Mouse (Mus musculus) erythroblast, adult 5-6 weeks (primary cell): ENCODE results near the gene Dph7. TPM values are rescaled to one million over a fixed set of nuclear protein-coding genes. Genes with fewer than 3 reads are reported as not detected.
"Not testable (repeated sequence)": the region's sequence is repeated elsewhere in the genome, so short reads cannot be mapped to it uniquely, and the experiment has no call there.

Source experiments
- ATAC-seq: replicated peaks from 2 replicates; pipeline ENCODE4 v1.8.0; 2016; ENCODE audit warnings: moderate number of reproducible peaks, mild to moderate bottlenecking, moderate TSS enrichment, inconsistent platforms; ENCODE audit not compliant: poor library complexity, low FRiP score, severe bottlenecking
- total RNA-seq, 2 experiments: library from RNA; stranded (forward) in 1 of 2; stranded (reverse) in 1 of 2; fragments of 150-400 nt in 1 of 2; fragments of 200-764, 138-1000 nt in 1 of 2; gene quantifications; 2 replicates each; pipeline versions ENCODE4 v1.2.3 to v1.2.4; 2015 to 2017; ENCODE audit warnings: low replicate concordance in 2 of 2

Dph7 gene
- 4.2 and 7.1 TPM in 2 replicates for total RNA-seq (2015; ENCODE audit: low replicate concordance)
- total RNA-seq (2017; ENCODE audit: low replicate concordance): 1.5 and 5.0 TPM in 2 replicates

DNA sequence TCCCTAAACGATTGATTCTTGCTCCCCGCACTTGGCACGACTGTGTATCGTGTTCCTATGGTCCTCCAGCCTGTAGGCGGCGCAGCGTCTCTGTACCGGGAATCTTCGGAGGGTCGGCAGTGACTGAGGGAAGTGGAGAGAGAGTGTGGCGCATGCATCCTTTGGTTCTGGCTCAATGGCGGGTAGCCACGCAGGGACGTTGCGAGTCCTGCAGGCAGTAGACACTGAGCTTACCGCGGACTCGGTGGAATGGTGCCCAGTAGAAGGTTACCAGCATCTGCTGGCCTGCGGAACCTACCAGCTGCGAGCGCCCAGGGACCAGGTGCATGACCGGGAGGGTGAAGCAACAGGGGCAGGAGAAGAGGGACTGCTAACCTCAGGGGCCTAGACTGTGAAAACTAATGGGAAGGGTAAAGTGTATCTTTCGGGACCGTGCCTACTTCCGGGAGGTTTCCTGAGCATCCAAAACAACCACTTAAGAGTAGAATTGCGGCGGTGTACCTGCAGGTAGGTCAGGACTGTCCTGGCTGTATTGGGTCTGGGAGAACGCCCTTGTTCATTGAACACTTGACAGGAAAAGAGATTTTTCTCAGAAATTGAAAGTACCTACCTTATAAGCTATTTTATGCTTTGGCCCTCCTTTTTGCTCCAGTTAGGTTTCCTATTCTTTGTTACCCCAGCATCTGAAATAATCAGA is at the start of gene Dph7:
TSS of gene Dph7 (plus strand) at position 97 of the 697 bp plus-strand sequence.
- peak; percentile 98 for ATAC-seq

DNA sequence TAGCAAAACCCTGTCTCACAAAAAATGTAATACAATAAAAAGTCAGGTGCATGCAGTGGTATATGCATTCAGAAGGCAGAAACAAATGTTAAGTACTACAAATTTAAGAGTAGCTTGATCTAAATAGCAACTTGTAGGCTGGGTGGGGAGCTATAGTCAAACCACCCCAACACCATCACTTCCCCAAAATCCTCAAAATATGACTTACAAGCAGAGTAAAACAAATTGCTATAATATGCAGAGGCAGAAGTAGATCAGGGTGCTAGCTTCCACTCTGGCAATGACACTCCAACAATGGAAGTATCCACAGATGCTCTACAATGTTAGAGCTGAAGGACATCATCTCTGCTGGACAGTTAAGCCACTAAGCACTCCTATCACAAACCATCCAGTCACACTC is 49.6 kb upstream of the Dph7 start:
- no peak for ATAC-seq

DNA sequence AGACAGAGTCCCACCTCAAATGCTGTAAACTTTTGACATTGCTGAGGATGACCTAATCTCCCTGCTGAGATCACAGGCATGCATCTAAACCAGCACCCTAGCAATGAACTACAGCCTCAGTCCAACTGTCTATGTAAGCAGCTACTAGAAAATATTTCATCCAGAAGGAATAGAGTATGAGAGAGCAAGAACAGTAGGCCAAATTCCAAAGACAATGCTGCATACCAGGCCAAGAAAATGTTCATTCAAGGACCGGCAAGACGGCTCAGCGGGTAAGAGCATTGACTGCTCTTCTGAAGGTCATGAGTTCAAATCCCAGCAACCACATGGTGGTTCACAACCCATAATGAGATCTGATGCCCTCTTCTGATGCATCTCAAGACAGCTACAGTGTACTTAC is 47.4 kb upstream of the Dph7 start:
- no peak for ATAC-seq

DNA sequence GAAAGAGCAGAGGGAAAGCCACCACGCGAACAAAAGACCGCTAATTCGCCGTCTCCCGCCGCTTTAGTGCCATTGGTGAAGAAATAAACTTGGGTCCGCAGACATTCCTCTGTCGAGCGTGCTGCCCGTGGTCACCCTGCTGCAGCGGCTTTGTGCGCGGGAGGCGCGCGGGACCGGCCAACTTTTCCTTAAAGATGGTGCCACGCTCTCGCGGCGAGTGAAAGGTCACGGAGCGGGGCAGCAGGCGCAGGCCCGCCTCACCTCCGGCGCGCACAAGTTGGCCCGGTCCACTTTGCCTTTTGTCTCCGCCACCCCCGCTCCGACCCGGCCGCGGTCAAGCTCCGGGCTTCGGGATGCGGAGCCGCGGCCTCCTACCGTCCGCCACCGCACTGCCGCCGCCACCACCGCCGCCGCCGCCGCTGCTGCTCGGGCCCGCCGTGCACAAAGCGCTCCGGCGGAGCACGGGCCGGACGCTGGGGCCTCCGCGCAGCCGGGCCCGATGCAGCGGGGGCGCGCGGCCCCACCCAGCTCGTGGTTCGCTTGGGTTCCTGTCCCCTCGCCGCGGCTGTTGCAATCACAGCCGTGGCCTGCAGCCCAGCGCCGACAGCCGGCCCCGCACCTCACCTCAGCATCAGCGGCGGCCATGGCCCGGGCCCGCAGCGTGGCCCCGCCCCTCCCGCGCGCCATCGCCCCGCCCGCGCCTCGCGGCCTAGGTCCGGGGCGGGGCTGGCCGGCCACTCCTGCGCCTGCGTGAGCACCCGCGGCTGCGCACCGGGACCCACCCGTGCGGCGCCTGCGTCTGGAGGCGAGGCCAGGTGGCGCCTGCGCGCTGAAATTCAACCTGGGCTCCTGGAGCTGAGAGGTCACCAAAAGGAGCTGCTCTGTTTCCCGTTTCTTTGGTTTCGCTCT is 43.0 kb upstream of the Dph7 start, which contains the start of gene Ehmt1:
TSS of gene Ehmt1 (minus strand) at position 685 of the 909 bp plus-strand sequence.
- ATAC-seq: peak; percentile 95

DNA sequence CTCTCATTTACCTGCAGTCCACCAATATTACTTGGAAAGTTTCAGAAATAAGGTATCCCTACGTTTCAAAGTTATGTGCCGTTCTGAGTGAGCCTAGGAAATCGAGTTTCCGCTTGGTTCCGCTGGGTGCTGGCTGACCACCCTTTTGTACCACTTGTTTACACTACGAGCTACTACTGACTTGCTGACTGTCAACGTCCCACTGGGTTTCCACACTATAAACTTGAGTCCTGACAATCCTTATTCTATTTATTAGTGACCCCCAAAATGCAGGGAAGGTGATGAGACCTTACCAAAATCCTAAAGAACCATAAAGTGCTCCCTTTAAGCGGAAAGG is 42.4 kb upstream of the Dph7 start:
- peak; percentile 61 for ATAC-seq

DNA sequence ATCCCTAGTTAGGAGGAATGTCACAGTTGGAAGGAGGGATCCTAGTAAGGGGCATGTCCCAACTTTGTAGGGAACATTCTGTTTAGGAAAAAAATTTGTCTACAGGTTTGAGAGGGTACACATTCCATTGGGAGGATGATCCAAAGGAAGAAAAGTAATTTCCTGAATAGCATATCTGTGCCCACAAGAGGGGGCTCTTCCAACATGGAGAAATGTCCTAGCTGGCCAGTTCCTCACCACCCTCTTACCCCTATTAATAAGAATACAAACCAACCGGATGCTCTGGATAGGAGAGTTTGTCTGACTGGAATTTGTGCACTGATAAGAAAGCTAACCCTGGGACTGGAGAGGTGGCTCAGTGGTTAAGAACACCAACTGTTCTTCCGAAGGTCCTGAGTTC is 38.6 kb upstream of the Dph7 start:
- ATAC-seq: no peak

DNA sequence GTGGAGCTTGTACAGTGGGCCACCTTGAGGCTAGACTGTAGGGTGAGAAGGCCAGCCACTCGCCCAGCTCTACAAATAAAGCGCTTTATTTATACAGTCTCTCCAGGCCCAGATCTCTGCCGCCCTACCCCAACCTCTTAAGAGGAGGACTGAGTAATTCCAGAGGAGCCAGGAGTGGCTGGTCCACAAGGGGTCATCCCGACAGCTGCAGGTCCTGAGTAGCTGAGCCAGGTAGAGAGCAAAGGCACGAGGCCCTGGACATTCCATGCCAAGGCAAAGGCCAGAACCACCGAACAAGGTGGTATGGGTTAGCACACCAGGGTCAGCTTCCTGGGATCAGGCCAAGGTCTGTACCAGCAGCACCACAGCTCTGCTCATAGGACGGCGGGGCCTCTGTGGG is 36.9 kb upstream of the Dph7 start:
- no peak for ATAC-seq

DNA sequence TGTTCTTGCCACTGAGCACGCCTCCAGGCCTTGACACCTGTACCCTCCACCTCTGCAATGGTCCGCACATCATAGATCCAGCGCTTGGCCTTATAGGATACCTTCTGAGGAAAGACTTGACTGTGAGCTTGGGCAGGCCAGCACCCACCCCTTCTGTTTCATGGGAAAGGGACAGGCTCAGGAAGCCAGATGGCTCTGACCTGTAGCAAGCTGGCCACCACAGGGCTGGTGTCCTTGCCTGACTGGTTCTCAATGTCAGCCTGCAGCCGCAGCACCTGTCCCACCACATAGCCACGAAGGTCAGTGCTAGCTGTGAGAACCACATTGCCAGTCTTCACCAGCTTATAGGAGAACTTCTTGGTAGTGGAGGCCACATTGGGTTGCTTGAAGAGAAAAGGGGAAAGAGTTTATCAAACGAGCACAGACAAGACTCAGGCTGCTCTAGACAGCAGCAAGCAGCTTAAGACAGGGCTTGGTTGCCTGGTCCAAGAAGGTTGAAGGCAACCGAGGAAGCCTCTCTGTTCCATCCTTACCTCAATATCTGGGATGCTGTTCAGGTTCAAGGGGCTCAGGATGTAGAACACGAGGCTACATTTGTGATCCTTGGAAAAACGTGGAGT is 35.7 kb upstream of the Dph7 start:
- ATAC-seq: no peak

DNA sequence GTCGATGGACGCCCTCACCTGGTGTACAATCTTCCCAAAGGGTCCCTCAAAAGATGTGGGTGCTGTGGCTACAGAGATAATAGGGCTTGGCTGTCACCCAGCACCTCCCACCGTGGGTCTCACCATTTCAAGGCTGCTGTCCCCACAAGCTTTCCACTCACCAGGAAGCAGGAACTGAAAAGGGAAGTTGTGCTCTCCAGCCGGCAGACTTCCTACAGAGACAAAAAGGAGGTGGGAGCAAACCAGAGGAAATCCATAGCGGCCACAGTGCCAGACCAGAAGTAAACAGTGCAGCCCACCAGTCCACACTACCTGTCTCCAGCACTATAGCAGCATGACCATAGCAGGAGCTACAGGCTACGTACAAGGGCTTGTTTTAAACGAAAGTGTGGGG is 35.2 kb upstream of the Dph7 start:
- no peak for ATAC-seq

DNA sequence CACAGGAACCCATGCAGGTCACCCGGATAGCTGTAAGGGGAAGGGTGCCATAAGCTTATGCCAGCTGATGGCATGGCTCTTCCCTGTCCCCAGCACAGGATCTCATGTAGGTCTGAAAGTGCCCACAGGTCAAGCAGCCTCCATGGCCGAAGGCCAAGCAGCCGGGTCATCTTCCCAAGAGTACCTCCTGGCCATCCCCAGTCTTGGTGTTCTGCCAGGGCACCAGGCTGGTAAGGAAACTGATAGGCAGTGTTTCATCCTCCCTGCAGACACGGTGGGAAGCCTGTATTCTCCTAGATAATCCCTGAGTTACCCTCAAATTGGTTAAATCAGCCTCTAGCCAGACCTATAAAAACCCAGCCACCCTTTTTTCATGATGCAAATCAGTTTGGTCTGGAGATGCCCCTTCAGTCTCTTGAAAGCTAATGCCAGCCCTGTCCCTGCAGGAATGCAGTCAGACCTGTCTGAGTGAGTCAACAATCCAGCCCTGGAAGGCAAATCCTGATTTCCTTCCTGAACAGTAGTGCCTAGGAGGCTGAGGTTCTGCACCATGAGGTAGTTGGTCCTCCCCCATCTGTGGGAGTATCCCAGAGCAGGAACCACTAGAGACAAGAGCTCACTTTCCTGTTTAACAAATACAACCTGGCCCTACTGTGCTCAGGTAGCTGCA is 34.3 kb upstream of the Dph7 start:
- ATAC-seq: no peak

DNA sequence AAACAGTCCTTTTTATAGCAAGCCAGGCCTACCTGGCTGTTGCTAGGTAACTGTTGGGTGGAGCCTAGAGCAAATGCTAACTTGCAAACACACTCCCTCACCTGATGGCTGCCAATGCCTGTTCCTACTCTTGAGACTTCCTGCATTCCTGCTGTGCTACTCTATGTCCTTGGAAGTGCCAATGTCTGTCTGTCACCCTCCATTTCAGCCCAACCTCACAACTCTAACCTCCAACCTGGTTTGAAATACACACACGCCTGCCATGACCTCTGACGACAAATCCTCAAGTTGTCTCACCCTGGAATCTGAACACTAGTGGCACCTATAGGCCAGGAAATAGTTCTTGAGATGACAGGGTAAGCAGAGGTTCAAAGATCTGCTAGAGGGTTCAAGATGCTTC is 33.1 kb upstream of the Dph7 start:
- no peak for ATAC-seq

DNA sequence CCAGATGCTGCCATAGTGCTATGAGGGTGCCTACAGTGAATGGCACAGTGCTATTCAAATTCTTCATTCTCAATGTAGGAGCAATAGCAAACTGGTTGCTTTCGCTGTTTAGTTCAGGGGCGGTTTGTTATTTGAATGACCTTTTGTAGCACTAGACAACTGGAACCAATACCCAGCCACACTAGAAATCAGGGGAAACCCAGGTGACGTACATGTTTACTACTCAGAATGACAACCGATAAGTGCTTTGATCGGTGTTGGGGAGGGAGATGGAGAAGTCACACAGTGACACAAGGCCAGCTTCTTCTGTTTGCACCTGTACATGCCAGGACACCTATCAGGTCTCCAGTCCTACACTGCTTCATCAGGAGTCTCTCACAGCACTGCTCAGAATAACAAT is 32.6 kb upstream of the Dph7 start:
- ATAC-seq: no peak

DNA sequence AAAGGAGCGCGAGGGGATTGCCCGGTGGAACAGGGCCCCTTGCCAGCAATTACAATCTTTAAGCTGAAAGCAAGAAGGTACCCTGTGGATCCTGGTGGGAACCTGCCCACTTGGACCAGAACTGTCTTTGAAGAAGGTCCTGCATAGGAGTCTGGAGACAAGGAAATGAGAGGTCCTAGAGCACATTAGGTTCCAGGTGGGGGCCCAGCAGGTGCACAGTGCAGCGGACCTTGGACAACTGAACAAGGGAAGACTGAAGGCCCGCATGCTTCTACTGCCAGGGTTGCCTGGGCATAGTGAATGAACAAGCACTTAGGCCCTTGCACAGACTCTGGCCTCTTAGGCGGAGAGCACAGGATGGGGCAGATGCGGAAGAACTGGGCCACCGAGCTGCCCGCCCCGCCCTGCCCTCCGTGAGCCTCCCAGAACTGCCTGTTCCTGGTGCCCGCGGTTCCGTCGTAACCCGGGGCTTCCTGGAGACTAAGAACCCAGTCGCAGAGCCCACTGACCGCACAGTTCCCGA is 27.7 kb upstream of the Dph7 start:
- peak; percentile 50 for ATAC-seq

DNA sequence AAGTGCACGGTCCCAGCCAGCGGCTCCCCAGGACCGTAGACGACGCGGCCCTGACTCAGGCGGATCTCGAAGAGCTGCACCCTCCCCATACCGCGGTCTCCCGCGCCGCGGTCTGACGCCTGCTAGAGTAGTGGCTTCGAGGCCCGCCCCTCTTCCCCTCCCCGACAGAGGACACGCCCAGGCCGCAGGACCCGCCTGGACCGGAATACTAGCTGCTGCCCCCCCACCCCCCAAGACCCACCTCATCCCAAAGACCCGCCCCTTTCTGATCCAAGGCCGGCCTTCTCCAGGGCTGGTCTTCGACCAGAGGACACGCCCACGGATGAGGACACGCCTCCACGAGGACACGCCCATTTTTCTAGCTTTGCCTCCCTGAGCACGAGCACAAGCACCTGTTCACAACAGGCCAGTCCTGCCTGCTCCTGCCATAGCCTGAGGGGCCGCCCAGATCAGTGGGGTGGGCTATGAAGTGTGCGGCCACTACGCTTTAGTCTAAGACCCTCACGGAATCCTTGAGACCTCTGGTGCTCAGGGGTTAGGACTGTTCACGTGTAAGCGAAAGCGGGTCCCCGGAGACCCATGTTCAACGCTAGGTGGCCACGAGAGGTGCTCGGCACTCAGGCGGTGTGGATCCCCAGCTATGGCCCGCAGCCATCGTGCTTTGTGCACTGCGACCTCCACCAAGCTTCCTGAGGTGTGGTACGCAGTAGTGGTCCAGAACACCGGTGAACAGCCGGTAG is 27.0 kb upstream of the Dph7 start, which contains the start of gene Arrdc1:
TSS of gene Arrdc1 (minus strand) at position 196 of the 740 bp plus-strand sequence.
- peak; percentile 93 for ATAC-seq

DNA sequence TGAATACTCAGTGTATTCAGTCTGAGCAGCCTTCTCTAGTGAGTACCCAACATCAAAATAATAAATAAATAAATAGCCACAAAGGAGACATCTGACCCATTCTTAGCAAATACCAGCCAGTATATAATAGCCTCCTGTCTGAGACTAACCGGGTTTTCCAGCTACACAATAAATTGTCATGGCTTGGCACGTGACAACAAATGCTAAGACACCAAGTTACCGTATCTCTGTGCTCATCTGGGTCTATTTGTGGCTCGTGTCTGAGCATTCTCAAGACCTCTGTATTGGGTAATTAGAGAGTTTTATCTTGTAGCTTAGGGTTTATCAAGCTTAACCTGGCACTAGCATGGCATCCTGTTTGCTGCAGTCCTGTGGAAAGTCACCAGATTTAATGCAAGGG is 20.1 kb upstream of the Dph7 start:
- ATAC-seq: no peak

DNA sequence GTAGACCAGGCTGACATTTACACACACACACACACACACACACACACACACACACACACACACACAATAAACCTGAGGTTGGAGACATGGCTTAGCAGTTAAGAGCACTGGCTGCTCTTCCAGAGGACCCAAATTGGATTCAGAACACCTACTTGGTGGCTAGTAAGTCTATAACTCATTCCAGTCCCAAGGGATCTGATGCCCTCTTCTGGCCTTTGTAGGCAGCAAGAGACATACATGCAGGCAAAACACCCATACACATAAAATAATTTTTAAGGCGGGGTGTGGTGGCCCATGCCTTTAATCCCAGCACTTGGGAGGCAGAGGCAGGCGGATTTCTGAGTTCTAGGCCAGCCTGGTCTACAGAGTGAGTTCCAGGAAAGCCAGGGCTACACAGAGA is 17.9 kb upstream of the Dph7 start:
- ATAC-seq: not testable (repeated sequence)

DNA sequence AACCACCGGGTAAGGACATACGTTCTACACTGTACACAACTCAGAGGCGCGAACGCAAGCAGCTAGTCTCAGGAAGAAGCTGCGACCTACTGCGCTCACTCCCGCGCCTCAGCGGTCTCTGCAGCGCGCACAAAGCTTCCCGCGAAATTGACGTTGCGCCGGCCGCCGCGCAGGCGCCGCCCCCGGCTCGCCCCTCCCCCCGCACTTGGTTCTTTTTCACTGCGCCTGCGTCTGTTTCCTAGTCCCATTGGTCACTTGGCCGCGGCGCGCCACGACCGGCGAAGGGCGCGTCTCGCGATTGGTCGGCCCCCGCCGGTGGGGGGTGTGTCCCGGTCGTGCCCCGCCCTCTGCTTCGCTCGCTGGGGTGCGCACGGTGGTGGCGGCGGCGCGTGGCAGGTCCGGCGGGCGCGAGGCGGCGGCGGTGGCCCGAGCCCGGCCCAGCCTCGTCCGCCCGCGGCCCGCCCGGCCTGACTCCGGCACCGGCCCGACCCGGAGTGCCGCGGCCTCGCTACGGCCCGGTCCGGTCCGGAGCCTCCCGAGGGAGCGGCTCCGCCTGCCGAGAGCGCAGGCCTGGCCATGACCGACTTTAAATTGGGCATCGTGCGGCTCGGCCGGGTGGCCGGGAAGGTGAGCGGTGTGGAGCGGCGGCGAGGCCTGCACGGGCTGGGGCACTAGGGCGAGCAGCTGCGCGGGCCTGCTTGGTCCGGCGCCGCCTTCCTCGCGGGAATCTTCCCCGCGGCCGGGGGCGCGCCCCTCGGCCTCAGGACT is 12.6 kb upstream of the Dph7 start, which contains the start of gene Zmynd19:
TSS of gene Zmynd19 (plus strand) at position 372 of the 768 bp plus-strand sequence.
- ATAC-seq: peak; percentile 96

DNA sequence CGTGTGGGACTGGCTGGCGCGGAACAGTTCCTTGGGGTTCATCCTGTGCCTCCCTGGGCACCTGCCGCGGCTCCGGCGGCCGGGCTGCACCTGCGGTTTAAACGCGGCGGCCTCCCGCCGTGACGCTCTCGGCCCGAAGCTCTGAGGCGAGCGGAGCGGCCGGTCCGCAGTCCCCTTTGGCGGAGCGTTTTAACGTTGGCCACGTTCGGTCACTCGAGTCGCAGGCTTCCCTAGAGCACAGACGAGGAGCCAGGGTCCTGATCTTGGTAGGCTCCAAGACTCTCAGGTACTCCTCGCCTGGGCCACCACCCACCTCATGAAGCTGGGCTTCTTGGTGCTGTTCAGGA is 12.0 kb upstream of the Dph7 start:
- ATAC-seq: peak; percentile 31
